8 mouse cellular contexts compared by ENCODE assay signal in the genomic region with DNA sequence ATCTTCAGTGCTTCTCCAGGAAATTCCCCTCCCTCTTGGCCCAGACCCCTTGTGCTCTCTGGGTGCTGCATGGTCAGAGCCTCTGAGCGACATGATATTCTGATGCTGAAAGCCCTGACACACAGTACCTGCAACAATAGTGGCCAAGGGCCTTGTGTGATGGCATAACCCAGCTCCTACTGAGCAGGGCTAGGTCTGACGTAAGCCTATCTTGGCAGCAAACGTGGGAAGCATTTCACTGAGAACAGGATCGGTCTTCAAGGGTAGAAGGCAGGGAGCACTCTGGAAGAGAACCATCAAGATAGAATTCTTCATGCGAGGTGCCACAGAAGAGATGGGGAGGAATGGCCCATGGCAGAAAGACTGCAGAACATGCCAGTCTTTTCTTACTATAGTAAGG. TPM values are rescaled to one million over a fixed set of nuclear protein-coding genes. Genes with fewer than 3 reads are reported as not detected.
DNase-seq lines count a peak whose midpoint lies in the region; ATAC-seq and TF ChIP-seq lines count a peak whose summit lies in the region.

TSS of gene Asb8 (minus strand) at position 101 of the 400 bp plus-strand sequence.

- intact Hi-C loops in gastrocnemius, adult 2 months (cut with DNase I) = no loop called here

- no peaks in the 10 kb centered on the region for H3K9me3 ChIP-seq in hindbrain, embryonic 14.5 days (ENCODE audit: control insufficient read depth, low read length)
- no peaks in the 10 kb centered on the region for H3K9me3 ChIP-seq in liver, embryonic 15.5 days (replicated peaks)

- H3K4me1 ChIP-seq in hindbrain, embryonic 14.5 days (replicated peaks; ENCODE audit: control insufficient read depth, insufficient read depth, low read length) = peaks cover 27% of the 10 kb centered on the region
- H3K4me1 ChIP-seq in liver, embryonic 15.5 days (replicated peaks) = 0 out of 2 replicates have a peak, but pooled peaks cover 3% of the 10 kb centered on the region

- H3K27ac ChIP-seq in gastrocnemius, adult 2 months = no peak within 1 kb of the TSS
- no peak within 1 kb of the TSS for H3K27ac ChIP-seq in hindbrain, embryonic 14.5 days
- no peak within 1 kb of the TSS for H3K27ac ChIP-seq in liver, embryonic 15.5 days (replicated peaks)

- no peak for TF ChIP-seq CTCF in gastrocnemius, adult 2 months (IDR thresholded peaks at IDR 0.05)

- peak within 1 kb of the TSS; percentile 67; the same call in 1 of the 2 replicates for H3K4me2 ChIP-seq in hindbrain, embryonic 14.5 days (replicated peaks)
- no peak within 1 kb of the TSS for H3K4me2 ChIP-seq in liver, embryonic 15.5 days

- no peak for ATAC-seq in activated CD4-positive, CD25-positive, alpha-beta regulatory T cell, adult 4 months
- ATAC-seq in hindbrain, embryonic 14.5 days (ENCODE audit: low FRiP score) = no peak
- no peak for ATAC-seq in liver, embryonic 15.5 days (ENCODE audit: insufficient read depth)

- H3K9ac ChIP-seq in hindbrain, embryonic 14.5 days = no peak within 1 kb of the TSS
- no peak within 1 kb of the TSS for H3K9ac ChIP-seq in liver, embryonic 15.5 days

- WGBS in hindbrain, embryonic 14.5 days = 84% methylated on average over 5 of the region's 5 CpGs
- WGBS in liver, embryonic 15.5 days (ENCODE audit: insufficient replicate concordance) = 57% methylated on average over 5 of the region's 5 CpGs

- peaks cover 9% of the 10 kb centered on the region; the same call in 1 of the 2 replicates for H3K27me3 ChIP-seq in hindbrain, embryonic 14.5 days (ENCODE audit: control insufficient read depth, insufficient read depth, low read length)
- peaks cover 76% of the 10 kb centered on the region for H3K27me3 ChIP-seq in liver, embryonic 15.5 days

- peak; percentile 16 for DNase-seq in cerebellum, adult 9-11 months
- no peak for DNase-seq in cerebellum, adult 8-10 months
- DNase-seq in gastrocnemius, adult 2 months = no peak
- DNase-seq in hindbrain, embryonic 14.5 days (ENCODE audit: low spot score) = no peak
- no peak for DNase-seq in spleen, adult 18-20 months
- no peak for DNase-seq in urinary bladder, postnatal 4 days (ENCODE audit: low spot score in 2 of 2)

- H3K4me3 ChIP-seq in gastrocnemius, adult 2 months = no peak within 1 kb of the TSS
- no peak within 1 kb of the TSS; the same call in 1 of the 2 replicates for H3K4me3 ChIP-seq in hindbrain, embryonic 14.5 days (replicated peaks; ENCODE audit: low read length)
- no peak within 1 kb of the TSS for H3K4me3 ChIP-seq in liver, embryonic 15.5 days (replicated peaks)

- no peaks in the 10 kb centered on the region for H3K36me3 ChIP-seq in hindbrain, embryonic 14.5 days (replicated peaks; ENCODE audit: control insufficient read depth, insufficient read depth)
- H3K36me3 ChIP-seq in liver, embryonic 15.5 days (replicated peaks) = no peaks in the 10 kb centered on the region

RNA-seq across cellular contexts. Expression of gene Asb8, which starts in this region (rescaled TPM):
- polyA plus RNA-seq in activated CD4-positive, CD25-positive, alpha-beta regulatory T cell, adult 4 months (2017; shearing (Covaris generic)) = 10 to 100 TPM; 36.6 to 43.2 TPM
- total RNA-seq in gastrocnemius, adult 2 months (2021) = 100 to 1,000 TPM in 1 of 2 experiments, 10 to 100 TPM in 1; 97.8 to 124 TPM
- polyA plus RNA-seq in hindbrain, embryonic 14.5 days (2014; fragmentation: Nextera tagmentation; extraction: Ambion mirVana) = 66.2 and 66.8 TPM in 2 replicates
- 20.4 and 23.8 TPM in 2 replicates for polyA plus RNA-seq in liver, embryonic 15.5 days (2015; fragmentation: Nextera tagmentation; extraction: Ambion mirVana)
